Mouse (Mus musculus): ENCODE measurements around the gene Tmem87b.

Tmem87b gene

DNA sequence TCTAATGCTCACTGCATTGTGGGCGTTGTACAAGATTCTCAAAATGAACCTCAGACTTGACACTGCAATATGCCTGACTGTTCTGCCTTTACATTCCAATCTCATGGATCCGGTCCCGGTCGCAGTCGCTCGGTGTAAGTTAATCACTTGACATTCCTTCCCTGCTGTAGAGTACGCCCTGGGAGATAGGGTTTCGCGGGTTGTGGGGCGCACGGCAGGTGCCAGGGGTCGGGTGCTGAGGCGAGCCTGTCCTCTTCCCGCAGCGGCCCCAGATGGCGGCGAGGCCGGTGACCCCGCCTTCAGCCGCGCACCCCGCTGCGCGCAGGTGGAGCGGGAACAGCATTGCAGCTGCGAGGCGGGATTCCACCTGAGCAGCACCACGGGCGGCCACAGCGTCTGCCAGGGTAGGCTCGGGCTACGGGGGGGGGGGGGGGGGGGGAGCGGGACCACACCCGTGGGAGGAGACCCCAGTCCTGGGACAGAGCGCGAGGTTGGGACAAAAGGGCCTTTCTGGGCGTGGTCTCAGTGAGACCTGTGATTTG, 74.3 kb downstream of the Tmem87b start:
- peak; percentile 38 for DNase-seq

DNA sequence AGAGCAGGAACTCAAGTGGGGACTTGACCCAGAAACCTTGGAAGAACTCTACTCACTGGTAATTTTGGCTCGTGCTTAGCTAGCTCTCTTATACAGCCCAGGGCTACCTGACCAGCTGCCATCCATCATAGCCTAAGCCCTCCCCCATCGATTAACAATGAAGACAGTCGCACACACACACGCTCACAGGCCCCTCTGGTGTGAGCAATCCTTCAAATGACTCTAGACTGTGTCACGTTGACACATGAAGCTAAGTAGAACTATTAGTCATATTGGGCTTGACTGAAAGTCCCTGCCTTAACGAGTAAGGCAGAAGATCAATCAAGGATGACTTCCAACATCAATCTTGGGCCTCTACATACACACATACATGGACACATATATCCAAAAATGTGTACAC, 84.9 kb downstream of the Tmem87b start:
- no peak for DNase-seq

DNA sequence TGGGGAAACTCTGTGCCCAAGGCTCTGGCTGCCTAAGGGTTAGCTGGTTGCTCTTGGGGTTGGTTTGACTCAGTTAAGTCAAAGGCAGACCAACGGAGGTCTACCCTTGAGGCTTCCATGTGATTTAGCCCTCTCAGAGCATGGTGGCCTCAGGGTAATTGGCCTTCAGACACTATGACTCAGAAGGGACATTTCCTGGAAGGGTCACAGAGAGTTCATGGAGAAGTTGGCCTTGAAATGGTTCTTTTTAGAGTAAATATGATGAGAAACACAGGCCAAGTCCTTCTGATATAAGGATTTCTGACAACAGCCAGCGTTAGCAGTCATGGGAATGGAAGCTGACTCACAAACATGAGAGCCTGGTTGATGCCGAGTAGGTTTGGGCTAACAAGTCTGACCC, 85.7 kb downstream of the Tmem87b start:
- DNase-seq: no peak

All from embryo, embryonic 11 days (tissue).